Mouse (Mus musculus) lung, postnatal 0 days (tissue): ENCODE results near the gene Tas2r123. TPM values are rescaled to one million over a fixed set of nuclear protein-coding genes. Genes with fewer than 3 reads are reported as not detected.

Experiments used
- ATAC-seq: fragments of 200-750 bp; cut with Nextera tagmentation; 2 replicates; pipeline ENCODE4 v1.8.0; 2017; ENCODE audit warnings: moderate library complexity
- DNase-seq: peaks from one replicate; pipeline ENCODE4 v3.0.0-alpha.2; 2016; ENCODE audit warnings: low spot score
- H3K27ac ChIP-seq: fragments of 300-500 bp; sonication (generic); 2 replicates; pipeline ENCODE4 v1.5.1; 2014; ENCODE audit warnings: antibody characterized with exemption, mild to moderate bottlenecking, low read length, mixed read lengths
- H3K27me3 ChIP-seq: fragments of 300-500 bp; sonication (generic); replicated peaks from 2 replicates; pipeline ENCODE4 v1.6.1; 2014; ENCODE audit warnings: low read length, mixed read lengths; ENCODE audit not compliant: insufficient read depth
- H3K36me3 ChIP-seq: fragments of 300-500 bp; sonication (generic); 2 replicates; pipeline ENCODE4 v1.6.1; 2014; ENCODE audit warnings: low read length, mixed read lengths; ENCODE audit not compliant: insufficient read depth
- H3K4me1 ChIP-seq: fragments of 300-500 bp; sonication (generic); 2 replicates; pipeline ENCODE4 v1.6.1; 2014; ENCODE audit warnings: antibody characterized with exemption, low read depth, low read length, mixed read lengths; ENCODE audit not compliant: insufficient read depth
- H3K4me2 ChIP-seq: fragments of 300-500 bp; sonication (generic); replicated peaks from 2 replicates; pipeline ENCODE4 v1.6.1; 2014; ENCODE audit warnings: low read depth, mild to moderate bottlenecking, low read length, moderate library complexity, mixed read lengths
- H3K4me3 ChIP-seq: fragments of 300-500 bp; sonication (generic); 2 replicates; pipeline ENCODE4 v1.5.1; 2014; ENCODE audit warnings: low read depth, low read length
- H3K9ac ChIP-seq: fragments of 300-500 bp; sonication (generic); replicated peaks from 2 replicates; pipeline ENCODE4 v1.6.1; 2014; ENCODE audit warnings: low read depth, mild to moderate bottlenecking
- H3K9me3 ChIP-seq: fragments of 300-500 bp; sonication (generic); 2 replicates; pipeline ENCODE4 v1.6.1; 2016; ENCODE audit warnings: low read length, mixed read lengths
- CTCF ChIP-seq: IDR thresholded peaks from 2 replicates; pipeline ENCODE4 v1.5.1; 2016; ENCODE audit warnings: antibody characterized with exemption, mild to moderate bottlenecking
- EP300 ChIP-seq: IDR thresholded peaks from 2 replicates; pipeline ENCODE4 v1.6.1; 2016; ENCODE audit warnings: antibody characterized with exemption, mild to moderate bottlenecking, control low read depth
- WGBS: fragments of 180-500 bp; shearing (Covaris S2); extraction: QIAGEN DNeasy Blood & Tissue Kit; methylation state at CpG from one replicate; pipeline ENCODE4 v1.1.7; 2014; 5-methylcytosine and 5-hydroxymethylcytosine counted together
- polyA plus RNA-seq: library from polyadenylated mRNA; unstranded; fragments of >200 nt; fragmentation: Nextera tagmentation; extraction: Ambion mirVana; gene quantifications from 2 replicates; pipeline ENCODE4 v1.2.1, GENCODE M21; 2015

Gene Tas2r123
- polyA plus RNA-seq, result not detected in 2 replicates

GRCm38 (mm10) chr6:132846842-132847241 lies at the start of gene Tas2r123:
Gene Tas2r123, plus strand, starts transcription at chr6:132847142.
- TF ChIP-seq EP300 (no peak), CTCF (no peak)
- ATAC-seq, result no peak
- DNase-seq, result no peak
- Histone ChIP-seq H3K4me1 (no peaks in the 10 kb centered on the region), H3K9me3 (no peaks in the 10 kb centered on the region), H3K27ac (no peak within 1 kb of the TSS), H3K36me3 (no peaks in the 10 kb centered on the region), H3K4me3 (no peak within 1 kb of the TSS), H3K9ac (no peak within 1 kb of the TSS), H3K27me3 (no peaks in the 10 kb centered on the region), H3K4me2 (no peak within 1 kb of the TSS)
- 57% methylated on average over 1 of the region's 1 CpGs for WGBS

GRCm38 (mm10) chr6:132802518-132802917 lies 44.4 kb upstream of the Tas2r123 start, which contains the start of gene Tas2r117:
Gene Tas2r117, plus strand, starts transcription at chr6:132802818.
- Histone ChIP-seq H3K36me3 (no peaks in the 10 kb centered on the region), H3K27me3 (no peaks in the 10 kb centered on the region), H3K27ac (no peak within 1 kb of the TSS), H3K4me1 (no peaks in the 10 kb centered on the region), H3K9me3 (no peaks in the 10 kb centered on the region), H3K4me2 (no peak within 1 kb of the TSS), H3K9ac (no peak within 1 kb of the TSS), H3K4me3 (no peak within 1 kb of the TSS)
- TF ChIP-seq EP300, result no peak
- no peak for TF ChIP-seq CTCF
- ATAC-seq (no peak), DNase-seq (no peak)
- 69% methylated on average over 1 of the region's 1 CpGs for WGBS

- H3K9ac ChIP-seq, result no peak within 1 kb of the TSS
- 66% methylated on average over 1 of the region's 1 CpGs for WGBS
- DNase-seq (no peak), ATAC-seq (no peak)
- H3K4me1 ChIP-seq, result no peaks in the 10 kb centered on the region
- H3K27me3 ChIP-seq, result no peaks in the 10 kb centered on the region
- no peak within 1 kb of the TSS for H3K4me3 ChIP-seq
- no peak within 1 kb of the TSS for H3K4me2 ChIP-seq
- H3K27ac ChIP-seq, result no peak within 1 kb of the TSS
- no peaks in the 10 kb centered on the region for H3K36me3 ChIP-seq
- H3K9me3 ChIP-seq, result no peaks in the 10 kb centered on the region
- TF ChIP-seq EP300 (no peak), CTCF (no peak)
Observed at GRCm38 (mm10) chr6:132855138-132855537, 8.2 kb downstream of the Tas2r123 start, which contains the start of gene Tas2r116. Gene Tas2r116, plus strand, starts transcription at chr6:132855438.

GRCm38 (mm10) chr6:132867708-132868107 lies 20.8 kb downstream of the Tas2r123 start, which contains the start of gene Tas2r110:
Gene Tas2r110, plus strand, starts transcription at chr6:132868008.
- Histone ChIP-seq H3K27me3 (no peaks in the 10 kb centered on the region), H3K4me3 (no peak within 1 kb of the TSS), H3K9ac (no peak within 1 kb of the TSS), H3K4me1 (no peaks in the 10 kb centered on the region), H3K27ac (no peak within 1 kb of the TSS), H3K4me2 (no peak within 1 kb of the TSS), H3K36me3 (no peaks in the 10 kb centered on the region), H3K9me3 (no peaks in the 10 kb centered on the region)
- ATAC-seq (no peak), DNase-seq (no peak)
- TF ChIP-seq EP300 (no peak), CTCF (no peak)

- 61% methylated on average over 1 of the region's 1 CpGs for WGBS
Observed at GRCm38 (mm10) chr6:132892711-132893110, 45.8 kb downstream of the Tas2r123 start, which contains the start of gene Tas2r113. Gene Tas2r113, plus strand, starts transcription at chr6:132893011.

More at GRCm38 (mm10) chr6:132892711-132893110, 45.8 kb downstream of the Tas2r123 start, which contains the start of gene Tas2r113:
- Histone ChIP-seq H3K27me3 (no peaks in the 10 kb centered on the region), H3K4me1 (no peaks in the 10 kb centered on the region), H3K9me3 (no peaks in the 10 kb centered on the region), H3K4me3 (no peak within 1 kb of the TSS), H3K27ac (no peak within 1 kb of the TSS), H3K9ac (no peak within 1 kb of the TSS), H3K36me3 (no peaks in the 10 kb centered on the region), H3K4me2 (no peak within 1 kb of the TSS)
- no peak for DNase-seq
- ATAC-seq, result no peak
- TF ChIP-seq CTCF (no peak), EP300 (no peak)

Other genes starting within 250 kb of the Tas2r123 start
- gene A630073D07Rik, start 195.6 kb upstream of the Tas2r123 start, polyA plus RNA-seq, result not detected in 2 replicates
- not detected in 2 replicates for gene Tas2r120, start 190.2 kb upstream of the Tas2r123 start, polyA plus RNA-seq
- gene Tas2r121, start 146.1 kb upstream of the Tas2r123 start, polyA plus RNA-seq, result not detected in 2 replicates
- gene Tas2r122, start 135.2 kb upstream of the Tas2r123 start, polyA plus RNA-seq, result not detected in 2 replicates
- gene Tas2r115, start 109.1 kb upstream of the Tas2r123 start, polyA plus RNA-seq, result not detected in 2 replicates
- not detected in 2 replicates for gene Tas2r124, start 92.4 kb upstream of the Tas2r123 start, polyA plus RNA-seq
- gene Tas2r102, start 85.0 kb upstream of the Tas2r123 start, polyA plus RNA-seq, result not detected in 2 replicates
- not detected in 2 replicates for gene Tas2r136, start 69.0 kb upstream of the Tas2r123 start, polyA plus RNA-seq
- gene Tas2r117, start 44.3 kb upstream of the Tas2r123 start, polyA plus RNA-seq, result not detected in 2 replicates
- gene Tas2r116, start 8.3 kb downstream of the Tas2r123 start, polyA plus RNA-seq, result not detected in 2 replicates
- gene Tas2r110, start 20.9 kb downstream of the Tas2r123 start, polyA plus RNA-seq, result not detected in 2 replicates
- gene Tas2r113, start 45.9 kb downstream of the Tas2r123 start, polyA plus RNA-seq, result not detected in 2 replicates
- not detected in 2 replicates for gene Tas2r125, start 62.5 kb downstream of the Tas2r123 start, polyA plus RNA-seq
- not detected in 2 replicates for gene Tas2r129, start 104.0 kb downstream of the Tas2r123 start, polyA plus RNA-seq
- not detected in 2 replicates for gene Tas2r131, start 110.8 kb downstream of the Tas2r123 start, polyA plus RNA-seq
- not detected in 2 replicates for gene Tas2r109, start 133.8 kb downstream of the Tas2r123 start, polyA plus RNA-seq
- gene Tas2r103, start 190.0 kb downstream of the Tas2r123 start, polyA plus RNA-seq, result not detected in 2 replicates
- not detected in 2 replicates for gene Tas2r140, start 208.7 kb downstream of the Tas2r123 start, polyA plus RNA-seq